Mouse (Mus musculus) cerebellum, adult 18-20 months (tissue): ENCODE data around the gene Crispld2.

ENCODE experiments used
- DNase-seq, 2 experiments: peaks; one replicate each; pipeline ENCODE4 v3.0.0; 2021

Crispld2 gene

GRCm38 (mm10) chr8:120001712-120002111, 9.5 kb downstream of the Crispld2 start:
- no peak for DNase-seq

GRCm38 (mm10) chr8:120002348-120002747, 10.1 kb downstream of the Crispld2 start:
- DNase-seq = no peak

- DNase-seq = no peak
Observed at GRCm38 (mm10) chr8:120004154-120004702, 12.0 kb downstream of the Crispld2 start.

- no peak for DNase-seq
Observed at GRCm38 (mm10) chr8:120004705-120005381, 12.6 kb downstream of the Crispld2 start.

- no peak for DNase-seq
Observed at GRCm38 (mm10) chr8:120006645-120007160, 14.5 kb downstream of the Crispld2 start.

- DNase-seq = no peak
Observed at GRCm38 (mm10) chr8:120007178-120007577, 14.9 kb downstream of the Crispld2 start.

GRCm38 (mm10) chr8:120009284-120009683, 17.0 kb downstream of the Crispld2 start:
- no peak for DNase-seq

- DNase-seq = peak in 1 of 2 experiments; percentile 13
Observed at GRCm38 (mm10) chr8:120012491-120012890, 20.3 kb downstream of the Crispld2 start.

- DNase-seq = no peak
Observed at GRCm38 (mm10) chr8:120012927-120013326, 20.7 kb downstream of the Crispld2 start.

- DNase-seq = no peak
Observed at GRCm38 (mm10) chr8:120014267-120015023, 22.2 kb downstream of the Crispld2 start.

- DNase-seq = no peak
Observed at GRCm38 (mm10) chr8:120015916-120016315, 23.7 kb downstream of the Crispld2 start.

GRCm38 (mm10) chr8:120016424-120016823, 24.2 kb downstream of the Crispld2 start:
- DNase-seq = no peak

- DNase-seq = no peak
Observed at GRCm38 (mm10) chr8:120017349-120017748, 25.1 kb downstream of the Crispld2 start.

GRCm38 (mm10) chr8:120017786-120018185, 25.5 kb downstream of the Crispld2 start:
- no peak for DNase-seq

GRCm38 (mm10) chr8:120018379-120018778, 26.1 kb downstream of the Crispld2 start:
- no peak for DNase-seq

- no peak for DNase-seq
Observed at GRCm38 (mm10) chr8:120019297-120019696, 27.1 kb downstream of the Crispld2 start.

GRCm38 (mm10) chr8:120020298-120020697, 28.1 kb downstream of the Crispld2 start:
- no peak for DNase-seq

- DNase-seq = no peak
Observed at GRCm38 (mm10) chr8:120026199-120026598, 34.0 kb downstream of the Crispld2 start.

- no peak for DNase-seq
Observed at GRCm38 (mm10) chr8:120026991-120027390, 34.8 kb downstream of the Crispld2 start.

- no peak for DNase-seq
Observed at GRCm38 (mm10) chr8:120030447-120030846, 38.2 kb downstream of the Crispld2 start.

GRCm38 (mm10) chr8:120032549-120033208, 40.4 kb downstream of the Crispld2 start:
- no peak for DNase-seq

- DNase-seq = no peak
Observed at GRCm38 (mm10) chr8:120034471-120034870, 42.2 kb downstream of the Crispld2 start.

- DNase-seq = no peak
Observed at GRCm38 (mm10) chr8:120036111-120036510, 43.9 kb downstream of the Crispld2 start.
